Mouse (Mus musculus) kidney, adult 10 weeks (tissue): ENCODE data around the gene Kif26b. TPM values are rescaled to one million over a fixed set of nuclear protein-coding genes. Genes with fewer than 3 reads are reported as not detected.

Source experiments
- polyA plus RNA-seq: library from polyadenylated mRNA; stranded (reverse); fragments of 350-450 nt; fragmentation: Illumina TruSeq; extraction: RNeasy Lipid Tissue Mini Kit (QIAGEN cat#74804); gene quantifications from one replicate; pipeline ENCODE4 v1.2.3, GENCODE M21; 2014; ENCODE audit warnings: low read depth, low replicate concordance

Kif26b gene
- polyA plus RNA-seq = 0.77 TPM

DNA sequence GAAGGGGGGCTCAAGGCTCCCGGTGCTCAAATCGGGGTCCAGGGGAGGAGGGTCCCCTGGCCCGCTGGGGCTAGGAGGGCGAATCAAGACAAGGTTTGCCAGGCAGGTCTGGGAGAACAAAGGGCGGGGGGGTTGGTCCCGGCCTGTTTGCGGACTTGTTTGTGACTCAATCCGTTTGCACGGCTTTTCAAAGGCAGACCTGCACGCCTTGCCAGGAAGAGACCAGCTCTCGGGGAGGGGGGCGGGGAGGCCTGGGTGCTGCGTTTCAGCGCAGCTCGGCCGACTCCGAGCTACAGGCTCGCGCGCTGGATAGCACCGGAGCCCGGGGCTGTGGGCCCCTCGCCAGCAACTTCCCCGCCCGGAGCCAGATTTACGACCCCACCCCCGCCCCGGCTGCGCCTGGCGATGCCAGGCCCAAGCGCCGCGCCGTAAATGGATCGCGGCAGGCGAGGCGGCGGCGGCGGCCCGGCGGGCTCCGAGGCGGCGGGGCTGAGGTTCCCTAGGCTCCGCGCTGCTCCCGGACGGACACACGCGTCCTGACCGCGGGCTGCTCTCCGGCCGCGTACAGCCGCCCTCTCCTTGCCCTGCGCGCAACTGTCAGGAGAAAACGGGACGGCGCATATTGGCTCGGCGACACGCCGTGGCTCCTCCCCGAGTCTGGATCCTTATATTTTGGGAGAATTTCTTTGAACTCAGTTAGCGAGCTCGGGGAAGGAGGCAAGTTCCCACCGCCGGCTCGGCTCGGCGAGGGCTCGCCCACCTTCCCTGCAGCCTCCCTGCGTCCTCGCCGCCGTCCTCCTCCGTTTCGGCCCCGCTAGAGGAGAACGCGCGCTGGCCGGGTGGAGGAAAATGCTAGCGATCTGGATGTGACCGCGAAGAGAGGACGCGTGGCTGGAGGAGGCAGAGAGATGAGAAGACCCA, at the start of gene Kif26b:
TSS of gene Kif26b (plus strand) at position 695 of the 921 bp plus-strand sequence.

Other genes starting within 250 kb of the Kif26b start
- 702 TPM for gene Cox20, start 210.0 kb upstream of the Kif26b start, polyA plus RNA-seq
- gene Hnrnpu, start 191.3 kb upstream of the Kif26b start, polyA plus RNA-seq = 533 TPM
- gene Efcab2, start 123.0 kb upstream of the Kif26b start, polyA plus RNA-seq = 27.6 TPM